Mouse (Mus musculus) hindbrain, embryonic 11.5 days (tissue): ENCODE measurements around the gene Adgrl3. TPM values are rescaled to one million over a fixed set of nuclear protein-coding genes. Genes with fewer than 3 reads are reported as not detected.

Source experiments
- ATAC-seq: fragments of 200-750 bp; cut with Nextera tagmentation; 2 replicates; pipeline ENCODE4 v1.8.0; 2017; ENCODE audit warnings: mild to moderate bottlenecking, moderate TSS enrichment, moderate library complexity; ENCODE audit not compliant: low FRiP score
- DNase-seq: peaks from one replicate; pipeline ENCODE4 v3.0.0-alpha.2; 2015; ENCODE audit warnings: low spot score
- H3K27ac ChIP-seq: fragments of 300-500 bp; sonication (generic); 2 replicates; pipeline ENCODE4 v1.5.1; 2014; ENCODE audit warnings: mild to moderate bottlenecking, low read depth, low read length
- H3K27me3 ChIP-seq: fragments of 300-500 bp; sonication (generic); 2 replicates; pipeline ENCODE4 v1.6.1; 2014; ENCODE audit warnings: mild to moderate bottlenecking, low read length, moderate library complexity, mixed read lengths; ENCODE audit not compliant: control insufficient read depth, insufficient read depth
- H3K36me3 ChIP-seq: fragments of 300-500 bp; sonication (generic); 2 replicates; pipeline ENCODE4 v1.6.1; 2014; ENCODE audit warnings: mild to moderate bottlenecking, low read length, moderate library complexity, mixed read lengths; ENCODE audit not compliant: control insufficient read depth, insufficient read depth
- H3K4me1 ChIP-seq: fragments of 300-500 bp; sonication (generic); replicated peaks from 2 replicates; pipeline ENCODE4 v1.6.1; 2014; ENCODE audit warnings: low read length, mixed read lengths; ENCODE audit not compliant: control insufficient read depth, insufficient read depth
- H3K4me2 ChIP-seq: fragments of 300-500 bp; sonication (generic); replicated peaks from 2 replicates; pipeline ENCODE4 v1.6.1; 2014; ENCODE audit warnings: mild to moderate bottlenecking, low read depth, low read length
- H3K4me3 ChIP-seq: fragments of 300-500 bp; sonication (generic); 2 replicates; pipeline ENCODE4 v1.5.1; 2014; ENCODE audit warnings: low read depth, low read length
- H3K9ac ChIP-seq: fragments of 300-500 bp; sonication (generic); 2 replicates; pipeline ENCODE4 v1.6.1; 2014; ENCODE audit warnings: low read depth, low read length
- H3K9me3 ChIP-seq: fragments of 300-500 bp; sonication (generic); 2 replicates; pipeline ENCODE4 v1.6.1; 2016; ENCODE audit warnings: low read length; ENCODE audit not compliant: control insufficient read depth
- WGBS: fragments of 180-500 bp; shearing (Covaris S2); extraction: QIAGEN DNeasy Blood & Tissue Kit; methylation state at CpG from one replicate; pipeline ENCODE4 v1.1.7; 2014; 5-methylcytosine and 5-hydroxymethylcytosine counted together
- polyA plus RNA-seq: library from polyadenylated mRNA; unstranded; fragments of >200 nt; fragmentation: Nextera tagmentation; extraction: Ambion mirVana; gene quantifications from 2 replicates; pipeline ENCODE4 v1.2.1, GENCODE M21; 2014

Adgrl3 gene
- polyA plus RNA-seq, 1 experiment from 2014 or later, result 40.2 TPM

DNA sequence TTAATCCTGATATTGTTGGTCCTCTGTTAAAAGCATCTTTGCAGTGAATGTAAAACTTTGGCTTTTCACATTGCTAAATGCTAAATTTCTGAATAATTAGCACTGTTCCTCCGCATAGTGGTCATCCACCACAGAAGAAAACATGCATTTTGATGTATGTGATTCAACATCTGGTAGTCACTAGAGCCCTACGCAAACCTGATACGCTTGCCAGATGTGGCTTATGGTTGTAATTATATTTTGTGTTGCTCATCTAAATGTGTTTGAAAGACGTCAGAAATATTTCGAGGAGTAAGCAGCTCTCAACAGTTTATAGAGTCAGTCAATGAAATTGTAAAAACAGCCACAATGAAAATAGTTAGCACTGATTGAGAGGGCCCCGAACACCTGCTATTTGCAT, 204.5 kb downstream of the Adgrl3 start:
- DNase-seq (no peak), ATAC-seq (no peak)
- H3K36me3 ChIP-seq, result no peaks in the 10 kb centered on the region
- H3K27me3 ChIP-seq, result no peaks in the 10 kb centered on the region
- no peak overlapping the region for H3K4me3 ChIP-seq
- H3K9ac ChIP-seq, result no peak overlapping the region
- WGBS, result 78% methylated on average over 6 of the region's 6 CpGs
- H3K4me1 ChIP-seq, result no peaks in the 10 kb centered on the region
- no peaks in the 10 kb centered on the region for H3K9me3 ChIP-seq
- H3K4me2 ChIP-seq, result no peak overlapping the region
- H3K27ac ChIP-seq, result no peak overlapping the region

DNA sequence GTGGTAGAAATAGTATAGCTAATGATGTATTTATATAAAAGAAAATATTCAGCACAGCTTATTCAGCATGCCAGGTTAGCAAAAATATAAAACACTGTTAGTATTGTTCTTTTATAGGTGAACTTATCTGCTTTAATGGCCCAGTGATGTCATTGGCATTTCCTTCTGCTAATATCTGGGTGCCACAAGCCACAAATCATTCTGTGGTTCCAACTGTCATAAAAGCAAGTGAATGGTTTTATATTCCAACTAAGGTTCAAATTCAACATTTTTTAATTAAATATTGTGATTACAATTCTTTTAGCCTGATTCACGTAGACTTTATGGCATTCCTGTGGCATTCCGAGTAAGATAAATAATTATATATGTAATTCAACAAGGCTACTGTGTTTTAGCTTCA, 205.5 kb downstream of the Adgrl3 start:
- H3K27me3 ChIP-seq, result no peaks in the 10 kb centered on the region
- WGBS, result 90% methylated on average over 2 of the region's 2 CpGs
- no peak for ATAC-seq
- no peak for DNase-seq
- no peaks in the 10 kb centered on the region for H3K9me3 ChIP-seq
- no peaks in the 10 kb centered on the region for H3K4me1 ChIP-seq
- H3K4me2 ChIP-seq, result no peak overlapping the region
- H3K4me3 ChIP-seq, result no peak overlapping the region
- H3K27ac ChIP-seq, result no peak overlapping the region
- no peak overlapping the region for H3K9ac ChIP-seq
- no peaks in the 10 kb centered on the region for H3K36me3 ChIP-seq

DNA sequence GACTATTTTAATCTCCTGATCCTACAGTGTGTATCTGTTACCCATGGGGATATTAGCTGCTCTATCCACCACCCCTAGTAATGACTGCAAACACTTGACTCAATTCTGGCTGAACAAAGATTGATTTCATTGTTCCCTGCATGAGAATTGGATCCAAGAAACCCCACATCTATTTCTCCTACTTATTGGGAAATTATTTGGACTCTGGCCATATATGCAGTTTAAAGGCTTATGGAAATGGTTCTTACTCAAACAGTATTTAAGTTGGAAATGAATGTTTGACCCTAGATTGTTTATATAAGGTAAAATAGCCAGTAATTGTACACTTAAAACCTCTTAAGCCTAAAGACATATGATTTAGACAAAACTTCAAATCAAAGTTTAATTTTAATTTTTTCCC, 207.3 kb downstream of the Adgrl3 start:
- DNase-seq (no peak), ATAC-seq (no peak)
- no peaks in the 10 kb centered on the region for H3K9me3 ChIP-seq
- no peak overlapping the region for H3K9ac ChIP-seq
- H3K4me2 ChIP-seq, result no peak overlapping the region
- H3K27ac ChIP-seq, result no peak overlapping the region
- no peaks in the 10 kb centered on the region for H3K36me3 ChIP-seq
- no peaks in the 10 kb centered on the region for H3K4me1 ChIP-seq
- no peaks in the 10 kb centered on the region for H3K27me3 ChIP-seq
- no peak overlapping the region for H3K4me3 ChIP-seq

DNA sequence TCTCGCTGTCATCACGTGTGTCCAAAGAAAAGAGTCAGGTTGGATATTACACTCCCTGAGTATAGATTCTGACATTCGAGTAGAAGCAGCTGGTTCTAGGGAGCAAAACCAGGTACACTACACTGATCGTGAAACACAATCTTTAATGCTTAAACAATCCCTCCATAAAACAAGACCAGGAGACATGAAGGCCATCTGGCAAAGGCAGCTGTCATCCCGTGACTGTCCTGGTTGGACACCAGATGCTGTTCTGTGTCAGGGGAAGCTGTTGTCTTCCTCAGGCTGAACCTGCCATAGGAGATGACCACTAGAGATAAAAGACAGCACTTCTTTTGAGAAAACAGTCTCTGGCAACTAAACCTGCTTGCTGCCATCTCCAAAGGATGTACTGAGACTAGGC, 228.8 kb downstream of the Adgrl3 start:
- Histone ChIP-seq H3K9me3 (no peaks in the 10 kb centered on the region), H3K9ac (no peak overlapping the region), H3K4me3 (no peak overlapping the region), H3K27ac (no peak overlapping the region), H3K27me3 (no peaks in the 10 kb centered on the region), H3K4me1 (no peaks in the 10 kb centered on the region), H3K36me3 (no peaks in the 10 kb centered on the region), H3K4me2 (no peak overlapping the region)
- 76% methylated on average over 5 of the region's 5 CpGs for WGBS
- ATAC-seq, result no peak
- no peak for DNase-seq

DNA sequence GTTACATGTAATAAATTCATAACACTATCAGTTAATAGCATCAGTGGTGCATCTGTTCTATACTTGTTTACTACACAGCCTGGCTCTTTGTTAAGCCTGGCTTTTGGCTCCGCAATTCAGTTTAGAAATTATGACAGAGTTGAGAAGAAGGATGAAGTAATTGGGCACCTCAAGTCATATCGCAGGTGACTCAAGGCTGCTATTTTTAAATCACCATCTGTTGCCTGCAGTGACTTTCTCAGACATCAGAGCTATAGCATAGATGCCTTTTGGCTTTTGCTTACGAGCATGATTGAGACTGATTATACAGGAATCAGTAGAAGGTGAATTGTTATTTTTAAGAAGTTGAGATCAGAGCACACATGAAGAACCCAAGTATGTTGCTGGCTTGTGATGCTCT, 236.2 kb downstream of the Adgrl3 start:
- DNase-seq (no peak), ATAC-seq (no peak)
- Histone ChIP-seq H3K36me3 (no peaks in the 10 kb centered on the region), H3K4me2 (no peak overlapping the region), H3K4me1 (no peaks in the 10 kb centered on the region), H3K4me3 (no peak overlapping the region), H3K9me3 (no peaks in the 10 kb centered on the region), H3K27ac (no peak overlapping the region), H3K27me3 (no peaks in the 10 kb centered on the region), H3K9ac (no peak overlapping the region)
- WGBS, result 91% methylated on average over 3 of the region's 3 CpGs

DNA sequence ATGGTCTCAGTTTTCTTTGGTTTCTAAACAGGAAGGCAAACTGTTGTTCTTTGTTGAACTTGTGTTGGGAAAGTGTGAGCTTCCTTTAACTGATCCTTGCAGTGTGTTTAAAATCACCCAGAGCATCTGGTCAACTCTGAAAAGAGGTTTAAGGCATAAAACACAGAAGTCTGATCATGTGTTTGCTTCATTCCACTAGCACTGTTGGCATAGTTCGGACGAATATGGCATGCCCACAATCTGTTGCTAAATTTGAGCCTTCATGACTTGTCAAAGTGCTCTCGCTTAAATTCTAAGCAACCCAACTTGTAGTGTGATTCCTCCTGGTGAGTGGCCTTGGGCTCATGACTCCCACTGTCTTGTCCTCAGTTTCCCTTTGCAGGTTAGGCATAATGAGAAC, 249.8 kb downstream of the Adgrl3 start:
- Histone ChIP-seq H3K9ac (no peak overlapping the region), H3K27ac (no peak overlapping the region), H3K36me3 (no peaks in the 10 kb centered on the region), H3K27me3 (no peaks in the 10 kb centered on the region), H3K4me1 (no peaks in the 10 kb centered on the region), H3K4me2 (no peak overlapping the region), H3K9me3 (no peaks in the 10 kb centered on the region), H3K4me3 (no peak overlapping the region)
- DNase-seq (no peak), ATAC-seq (no peak)
- WGBS, result 90% methylated on average over 3 of the region's 3 CpGs

DNA sequence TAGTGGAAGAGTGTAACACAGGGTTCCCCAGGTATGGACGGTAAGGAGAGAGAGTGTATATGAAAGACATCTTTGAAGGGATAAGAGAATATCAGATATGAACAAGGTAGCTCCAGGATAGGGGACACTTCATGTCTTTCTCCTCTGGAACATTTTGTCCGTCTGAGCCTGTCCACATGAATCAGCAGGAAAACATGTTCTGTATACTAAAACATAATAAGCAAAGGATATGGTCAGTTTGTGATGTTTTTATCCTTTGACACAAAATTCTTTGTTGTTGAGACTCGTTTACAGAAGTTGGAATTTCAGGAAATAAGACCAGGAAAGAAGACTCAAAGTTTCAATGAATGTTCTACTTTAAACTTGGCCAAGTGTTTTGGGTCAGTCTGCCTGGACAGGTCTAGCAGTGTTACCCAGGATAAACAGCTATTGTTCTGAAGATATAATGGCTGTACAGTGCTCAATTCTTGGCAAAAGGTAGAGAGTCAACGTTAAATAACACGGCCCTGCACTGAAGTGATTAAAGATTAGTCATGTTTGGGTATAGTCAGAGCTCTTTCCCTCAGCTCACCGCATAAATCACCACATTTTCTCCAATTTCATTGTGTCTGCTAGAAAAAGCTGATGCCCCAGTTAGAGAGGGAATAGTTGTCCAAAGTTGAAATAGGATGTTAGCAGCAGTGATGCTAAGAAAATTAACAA, 255.6 kb downstream of the Adgrl3 start:
- 79% methylated on average over 6 of the region's 6 CpGs for WGBS
- DNase-seq, result no peak
- H3K4me2 ChIP-seq, result no peak overlapping the region
- no peaks in the 10 kb centered on the region for H3K9me3 ChIP-seq
- ATAC-seq, result no peak
- H3K36me3 ChIP-seq, result no peaks in the 10 kb centered on the region
- no peak overlapping the region for H3K9ac ChIP-seq
- H3K27ac ChIP-seq, result no peak overlapping the region
- H3K4me1 ChIP-seq, result no peaks in the 10 kb centered on the region
- H3K4me3 ChIP-seq, result no peak overlapping the region
- no peaks in the 10 kb centered on the region for H3K27me3 ChIP-seq

DNA sequence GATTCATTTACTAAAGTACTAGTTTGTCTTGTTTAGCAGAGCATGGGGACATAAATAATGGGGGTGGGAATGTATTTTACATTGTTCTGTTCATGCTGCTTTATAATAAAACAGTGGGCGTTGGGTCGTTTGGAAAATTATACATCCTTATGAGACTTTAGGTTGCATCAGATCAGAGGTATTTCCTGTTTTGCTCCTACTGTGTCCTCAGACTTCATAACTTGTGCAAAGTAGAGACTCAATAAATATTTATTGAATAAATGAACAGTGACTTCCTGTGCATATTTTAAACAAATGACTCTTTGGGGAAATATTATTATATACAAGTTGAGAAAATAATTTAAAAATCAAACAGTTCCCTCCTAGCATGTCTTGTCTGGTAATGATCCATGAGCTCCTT, 259.3 kb downstream of the Adgrl3 start:
- H3K4me1 ChIP-seq, result no peaks in the 10 kb centered on the region
- no peaks in the 10 kb centered on the region for H3K27me3 ChIP-seq
- no peak overlapping the region for H3K27ac ChIP-seq
- WGBS, result 71% methylated on average over 2 of the region's 2 CpGs
- DNase-seq (no peak), ATAC-seq (no peak)
- H3K9ac ChIP-seq, result no peak overlapping the region
- no peak overlapping the region for H3K4me2 ChIP-seq
- H3K9me3 ChIP-seq, result no peaks in the 10 kb centered on the region
- no peak overlapping the region for H3K4me3 ChIP-seq
- no peaks in the 10 kb centered on the region for H3K36me3 ChIP-seq

DNA sequence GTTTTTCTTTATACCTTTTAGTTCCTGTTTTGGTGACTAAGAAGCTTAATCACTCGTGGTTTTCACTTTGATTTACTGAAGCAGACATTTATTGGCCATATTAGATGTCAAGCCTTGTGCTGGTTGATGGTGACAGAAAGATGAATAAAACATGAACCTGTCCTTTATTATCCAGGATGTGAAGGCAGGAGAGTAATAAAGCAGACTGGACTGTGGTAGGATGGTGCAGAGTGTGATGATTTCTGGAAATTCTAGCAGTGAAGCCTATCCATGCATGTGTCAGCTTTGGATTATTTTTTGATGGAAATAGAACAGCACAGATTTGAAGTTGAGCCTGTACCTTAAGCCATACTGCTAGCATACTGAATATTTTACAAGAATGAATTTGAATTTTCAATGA, 265.7 kb downstream of the Adgrl3 start:
- Histone ChIP-seq H3K27ac (no peak overlapping the region), H3K4me3 (no peak overlapping the region), H3K4me1 (no peaks in the 10 kb centered on the region), H3K36me3 (no peaks in the 10 kb centered on the region), H3K4me2 (no peak overlapping the region), H3K9me3 (no peaks in the 10 kb centered on the region), H3K9ac (no peak overlapping the region), H3K27me3 (no peaks in the 10 kb centered on the region)
- DNase-seq (no peak), ATAC-seq (no peak)
- WGBS, result 60% methylated on average over 1 of the region's 1 CpGs
